Mouse (Mus musculus): ENCODE data around the gene Gm11111. TPM values are rescaled to one million over a fixed set of nuclear protein-coding genes. Genes with fewer than 3 reads are reported as not detected.
A peak's percentile ranks its signal among the peaks of the same experiment; 100 is the strongest.
"Not testable (repeated sequence)": the region's sequence is repeated elsewhere in the genome, so short reads cannot be mapped to it uniquely, and the experiment has no call there.

Gm11111 gene
- polyA plus RNA-seq, 1 experiment from 2014 or later = not detected

DNA sequence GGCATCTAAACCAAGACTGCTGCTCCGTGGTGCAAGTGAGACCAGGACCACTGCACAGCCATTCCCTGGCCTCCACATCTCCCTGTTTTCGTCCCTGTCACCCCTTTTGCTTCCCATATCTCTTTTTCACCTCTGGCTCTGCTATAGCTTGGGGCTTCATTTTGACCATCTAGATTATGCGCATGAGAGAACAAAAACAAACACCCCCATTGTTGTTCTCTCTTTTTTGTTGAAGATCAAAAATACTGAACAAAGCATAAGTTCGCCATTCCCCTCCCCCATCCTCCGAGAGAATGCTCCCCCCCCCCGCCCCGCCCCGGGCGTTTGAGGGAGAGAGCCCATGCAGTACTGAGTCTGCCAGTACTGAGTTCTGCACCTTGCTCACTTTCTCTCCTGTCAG is 11.3 kb downstream of the Gm11111 start:
- Histone ChIP-seq H3K36me3 (no peaks in the 10 kb centered on the region), H3K27me3 (no peaks in the 10 kb centered on the region), H3K4me2 (replicated peaks) (no peak overlapping the region), H3K4me1 (0 out of 2 replicates have a peak, but pooled peaks cover 3% of the 10 kb centered on the region), H3K4me3 (no peak overlapping the region), H3K27ac (no peak overlapping the region), H3K9ac (no peak overlapping the region), H3K9me3 (no peaks in the 10 kb centered on the region)
- ATAC-seq (ENCODE audit: insufficient number of reproducible peaks, insufficient read depth, low FRiP score, low TSS enrichment) = no peak
- WGBS = 65% methylated on average over 9 of the region's 9 CpGs

DNA sequence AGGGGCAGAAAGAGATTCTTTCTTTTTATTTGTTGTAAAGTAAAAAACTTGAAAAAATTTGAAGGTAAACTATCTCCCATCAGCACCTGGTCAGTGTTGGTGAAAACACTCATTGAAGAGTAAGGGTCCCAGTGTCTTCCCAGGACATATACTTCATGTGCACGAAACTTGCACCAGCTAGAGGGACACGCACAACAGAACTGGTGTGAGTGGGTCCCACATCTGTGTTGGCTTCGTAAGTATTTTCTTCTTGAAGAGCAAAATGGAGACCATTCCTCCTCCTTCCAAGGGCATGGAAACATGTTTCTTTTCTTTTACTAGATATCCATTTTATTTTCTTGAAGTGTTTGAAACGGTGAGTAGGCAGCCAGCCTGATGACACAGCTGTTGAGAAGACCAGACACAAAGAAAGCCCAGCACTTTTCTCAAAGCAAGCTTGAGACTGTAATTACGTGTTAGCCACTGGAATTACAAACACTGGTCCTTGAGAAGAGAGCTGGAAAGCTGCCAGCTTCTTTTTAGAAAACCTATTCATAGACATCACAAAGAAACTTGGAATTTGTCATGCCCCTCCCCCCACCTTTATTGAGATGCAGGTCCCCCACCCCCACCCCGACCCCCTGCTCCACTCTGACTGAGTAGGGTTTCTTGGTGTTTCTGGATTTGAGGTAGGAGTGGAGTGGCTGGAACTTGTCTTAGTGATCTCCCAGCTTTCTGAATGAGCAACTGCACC is 14.1 kb downstream of the Gm11111 start:
- Histone ChIP-seq H3K36me3 (no peaks in the 10 kb centered on the region), H3K27ac (no peak overlapping the region), H3K9me3 (no peaks in the 10 kb centered on the region), H3K27me3 (no peaks in the 10 kb centered on the region), H3K4me1 (0 out of 2 replicates have a peak, but pooled peaks cover 3% of the 10 kb centered on the region), H3K9ac (no peak overlapping the region), H3K4me3 (no peak overlapping the region), H3K4me2 (replicated peaks) (no peak overlapping the region)
- 45% methylated on average over 6 of the region's 6 CpGs for WGBS
- ATAC-seq (ENCODE audit: insufficient number of reproducible peaks, insufficient read depth, low FRiP score, low TSS enrichment) = peak; percentile 69; the same call in 1 of the 2 replicates

DNA sequence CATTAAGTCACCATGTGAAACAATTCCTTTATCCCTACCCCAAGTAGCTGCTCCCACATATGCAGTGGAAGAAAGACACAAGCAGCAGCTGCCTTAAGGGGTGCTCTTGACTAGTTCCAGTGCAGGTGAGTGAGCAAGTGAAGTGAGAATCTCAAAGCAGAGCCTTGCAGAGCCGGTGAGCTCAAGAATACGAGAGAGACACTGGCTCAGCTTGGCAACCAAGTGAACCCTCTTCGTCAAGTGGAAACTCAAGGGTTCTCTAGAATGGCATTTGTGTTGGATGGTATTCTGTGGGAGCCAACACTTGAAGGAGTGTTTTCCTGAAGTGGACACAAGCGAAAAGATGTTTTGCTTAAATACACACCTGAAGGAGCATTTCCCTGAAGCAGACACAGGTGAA is 16.0 kb downstream of the Gm11111 start:
- H3K4me1 ChIP-seq = 0 out of 2 replicates have a peak, but pooled peaks cover 3% of the 10 kb centered on the region
- H3K27me3 ChIP-seq = no peaks in the 10 kb centered on the region
- H3K9ac ChIP-seq = no peak overlapping the region
- no peaks in the 10 kb centered on the region for H3K36me3 ChIP-seq
- 87% methylated on average over 4 of the region's 4 CpGs for WGBS
- H3K4me2 ChIP-seq (replicated peaks) = no peak overlapping the region
- H3K9me3 ChIP-seq = no peaks in the 10 kb centered on the region
- no peak overlapping the region for H3K27ac ChIP-seq
- ATAC-seq (ENCODE audit: insufficient number of reproducible peaks, insufficient read depth, low FRiP score, low TSS enrichment) = no peak
- no peak overlapping the region for H3K4me3 ChIP-seq

DNA sequence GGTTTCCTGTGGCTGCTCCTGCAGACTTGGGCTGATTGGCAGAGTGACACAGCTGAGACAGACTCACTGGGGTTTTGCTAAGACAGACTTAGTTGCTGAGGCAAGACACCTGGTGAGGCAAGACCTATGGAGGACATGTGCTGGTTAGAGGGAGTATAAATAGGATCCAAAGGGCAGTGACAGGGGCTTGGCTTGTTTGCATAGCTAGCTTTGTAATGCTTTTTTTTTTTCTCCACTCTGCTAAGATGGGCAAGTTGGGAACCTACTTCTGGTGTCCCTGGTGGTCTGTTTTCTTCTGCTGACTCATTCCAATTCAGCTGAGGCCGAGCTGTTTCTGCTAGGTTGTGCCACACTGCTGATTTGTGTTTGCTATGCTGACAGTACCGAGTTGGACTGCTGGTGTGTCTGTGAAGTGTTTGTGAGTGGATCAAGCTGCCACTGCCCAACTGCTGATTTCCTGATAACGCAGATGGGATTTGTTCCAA is 16.6 kb downstream of the Gm11111 start:
- WGBS = 60% methylated on average over 3 of the region's 3 CpGs

DNA sequence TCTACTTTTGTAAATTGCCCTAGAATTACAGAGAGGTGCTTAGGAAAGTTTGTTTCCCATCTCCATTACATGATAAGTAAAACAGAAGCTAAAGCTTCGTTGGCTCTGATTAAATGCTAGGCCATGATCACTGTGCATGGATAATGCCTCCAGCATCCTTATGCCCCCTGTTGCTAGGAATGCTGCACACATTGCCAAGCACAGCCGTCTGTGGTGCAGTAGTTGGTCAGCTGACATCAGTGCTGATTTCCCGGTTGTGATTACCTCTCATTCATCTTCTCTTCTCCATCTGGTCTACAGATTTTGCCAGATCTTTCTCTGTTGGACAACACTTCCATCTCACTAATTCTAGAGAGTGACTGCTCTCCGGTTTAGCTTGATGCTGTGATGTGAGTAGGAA is 19.9 kb downstream of the Gm11111 start:
- Histone ChIP-seq H3K9ac (no peak overlapping the region), H3K4me2 (replicated peaks) (no peak overlapping the region), H3K27ac (no peak overlapping the region), H3K36me3 (no peaks in the 10 kb centered on the region), H3K4me3 (no peak overlapping the region), H3K9me3 (no peaks in the 10 kb centered on the region), H3K4me1 (0 out of 2 replicates have a peak, but pooled peaks cover 4% of the 10 kb centered on the region), H3K27me3 (no peaks in the 10 kb centered on the region)
- ATAC-seq (ENCODE audit: insufficient number of reproducible peaks, insufficient read depth, low FRiP score, low TSS enrichment) = no peak
- WGBS = 53% methylated on average over 4 of the region's 4 CpGs

More for the DNA sequence above, 16.6 kb downstream of the Gm11111 start:
- H3K27ac ChIP-seq = no peak overlapping the region
- no peak overlapping the region for H3K4me3 ChIP-seq
- no peak for ATAC-seq (ENCODE audit: insufficient number of reproducible peaks, insufficient read depth, low FRiP score, low TSS enrichment)
- no peaks in the 10 kb centered on the region for H3K27me3 ChIP-seq
- no peak overlapping the region for H3K9ac ChIP-seq
- 0 out of 2 replicates have a peak, but pooled peaks cover 3% of the 10 kb centered on the region for H3K4me1 ChIP-seq
- H3K36me3 ChIP-seq = no peaks in the 10 kb centered on the region
- H3K4me2 ChIP-seq (replicated peaks) = no peak overlapping the region
- H3K9me3 ChIP-seq = no peaks in the 10 kb centered on the region

DNA sequence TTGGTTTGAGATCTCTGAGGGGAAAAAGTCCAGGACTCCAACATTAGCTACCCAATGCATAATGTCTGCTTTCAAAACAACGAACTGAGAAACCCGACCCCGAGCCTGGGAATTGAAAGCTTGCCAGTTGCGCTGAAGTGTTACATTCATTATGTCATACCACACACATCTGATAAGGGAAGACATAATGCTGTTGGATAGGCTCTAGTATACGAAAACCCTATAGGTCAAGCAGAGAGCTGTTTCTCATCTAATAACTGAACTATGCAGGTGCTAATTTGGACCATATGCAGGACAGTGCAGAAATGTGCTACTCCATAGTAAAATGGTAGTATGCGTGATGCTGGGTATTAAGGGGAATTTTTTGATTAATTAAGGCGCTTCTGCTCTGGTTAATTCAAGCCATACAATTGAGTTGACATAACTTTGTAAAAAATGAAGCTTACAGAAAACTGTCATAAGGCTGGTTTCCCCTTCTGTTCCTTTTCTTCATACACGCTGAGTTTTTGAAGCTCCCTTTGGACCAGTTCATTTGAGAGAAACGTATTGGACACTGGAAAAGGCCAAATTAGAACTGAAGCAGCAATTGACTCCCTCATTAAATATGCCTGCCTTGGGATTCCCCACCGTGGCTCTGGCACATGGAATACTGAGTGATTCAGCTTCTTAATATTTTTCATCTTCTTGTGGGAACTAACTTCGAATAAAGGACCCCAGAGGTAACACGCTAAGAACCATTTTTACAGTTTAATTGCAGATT is 22.4 kb downstream of the Gm11111 start:
- WGBS = 37% methylated on average over 12 of the region's 12 CpGs
- Histone ChIP-seq H3K9me3 (no peaks in the 10 kb centered on the region), H3K4me3 (no peak overlapping the region), H3K9ac (no peak overlapping the region), H3K27ac (no peak overlapping the region), H3K4me1 (0 out of 2 replicates have a peak, but pooled peaks cover 4% of the 10 kb centered on the region), H3K4me2 (replicated peaks) (no peak overlapping the region), H3K36me3 (no peaks in the 10 kb centered on the region), H3K27me3 (no peaks in the 10 kb centered on the region)
- peak; percentile 85; the same call in 1 of the 2 replicates for ATAC-seq (ENCODE audit: insufficient number of reproducible peaks, insufficient read depth, low FRiP score, low TSS enrichment)

DNA sequence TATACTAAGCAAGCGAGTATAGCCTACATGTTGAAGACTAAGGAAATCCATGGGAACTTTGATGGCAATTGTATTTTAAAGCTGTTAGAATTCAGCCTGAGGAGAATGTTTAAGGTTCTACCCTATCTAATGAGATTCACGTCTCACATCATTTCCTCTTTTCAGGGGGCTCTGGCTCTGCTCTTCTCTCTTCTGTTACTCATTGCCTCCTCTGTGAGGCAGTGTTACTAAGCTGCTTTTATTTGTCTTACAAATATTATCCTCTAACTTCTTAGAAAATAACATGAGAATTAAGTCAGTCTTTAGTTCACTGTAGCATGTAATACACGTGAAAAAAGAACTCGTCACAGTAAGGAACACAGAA is 23.0 kb downstream of the Gm11111 start:
- no peak for ATAC-seq (ENCODE audit: insufficient number of reproducible peaks, insufficient read depth, low FRiP score, low TSS enrichment)

DNA sequence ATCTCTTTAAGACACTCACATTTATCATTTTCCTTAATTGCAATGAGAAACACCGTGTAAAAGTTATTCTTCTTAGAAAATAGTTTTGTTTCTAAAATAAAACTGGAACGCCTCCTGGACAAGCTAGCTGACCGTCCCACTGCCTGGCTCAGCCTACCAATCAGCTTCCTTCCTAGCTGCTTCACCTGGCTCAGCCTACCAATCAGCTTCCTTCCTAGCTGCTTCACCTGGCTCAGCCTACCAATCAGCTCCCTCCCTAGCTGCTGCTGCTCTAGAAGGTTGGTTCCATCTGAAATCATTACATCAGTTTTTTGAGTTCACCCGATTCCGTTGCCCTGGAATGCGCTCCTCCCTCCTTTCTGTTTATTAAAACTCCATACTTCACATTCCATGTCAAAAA is 24.0 kb downstream of the Gm11111 start:
- H3K9me3 ChIP-seq; ATAC-seq (ENCODE audit: insufficient number of reproducible peaks, insufficient read depth, low FRiP score, low TSS enrichment); H3K4me2 ChIP-seq (replicated peaks); H3K4me1 ChIP-seq; H3K36me3 ChIP-seq; H3K4me3 ChIP-seq; H3K27me3 ChIP-seq; H3K9ac ChIP-seq; H3K27ac ChIP-seq: not testable (repeated sequence)
- WGBS = 77% methylated on average over 6 of the region's 6 CpGs

More for the DNA sequence above, 23.0 kb downstream of the Gm11111 start:
- H3K27me3 ChIP-seq = no peaks in the 10 kb centered on the region
- no peak overlapping the region for H3K9ac ChIP-seq
- no peaks in the 10 kb centered on the region for H3K9me3 ChIP-seq
- no peak overlapping the region for H3K27ac ChIP-seq
- H3K4me1 ChIP-seq = 0 out of 2 replicates have a peak, but pooled peaks cover 4% of the 10 kb centered on the region
- 71% methylated on average over 4 of the region's 4 CpGs for WGBS
- no peak overlapping the region for H3K4me3 ChIP-seq
- no peaks in the 10 kb centered on the region for H3K36me3 ChIP-seq
- no peak overlapping the region for H3K4me2 ChIP-seq (replicated peaks)

DNA sequence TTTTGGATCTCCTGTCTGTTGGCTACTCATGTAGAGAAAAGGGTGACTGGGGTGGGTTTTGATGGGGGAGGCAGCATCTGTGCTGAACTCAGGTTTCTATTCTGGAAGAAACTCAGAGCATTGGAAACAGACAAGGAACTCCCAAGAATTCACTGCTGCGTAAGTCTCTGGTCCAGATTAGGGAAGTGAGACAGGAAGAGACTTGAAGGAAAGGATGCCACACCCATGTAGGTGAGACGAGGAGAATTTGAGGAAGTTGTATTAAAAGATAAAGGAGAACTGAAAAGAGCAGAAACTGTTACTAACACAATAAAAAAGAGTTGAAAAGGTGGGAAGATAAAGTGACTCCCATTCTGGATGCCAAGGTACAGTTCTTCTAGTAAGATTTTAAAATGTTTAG is 25.9 kb downstream of the Gm11111 start:
- Histone ChIP-seq H3K27me3 (no peaks in the 10 kb centered on the region), H3K36me3 (no peaks in the 10 kb centered on the region), H3K4me3 (no peak overlapping the region), H3K9me3 (no peaks in the 10 kb centered on the region), H3K4me1 (0 out of 2 replicates have a peak, but pooled peaks cover 4% of the 10 kb centered on the region), H3K27ac (no peak overlapping the region), H3K9ac (no peak overlapping the region), H3K4me2 (replicated peaks) (no peak overlapping the region)
- WGBS = 63% methylated on average over 2 of the region's 2 CpGs
- no peak for ATAC-seq (ENCODE audit: insufficient number of reproducible peaks, insufficient read depth, low FRiP score, low TSS enrichment)

DNA sequence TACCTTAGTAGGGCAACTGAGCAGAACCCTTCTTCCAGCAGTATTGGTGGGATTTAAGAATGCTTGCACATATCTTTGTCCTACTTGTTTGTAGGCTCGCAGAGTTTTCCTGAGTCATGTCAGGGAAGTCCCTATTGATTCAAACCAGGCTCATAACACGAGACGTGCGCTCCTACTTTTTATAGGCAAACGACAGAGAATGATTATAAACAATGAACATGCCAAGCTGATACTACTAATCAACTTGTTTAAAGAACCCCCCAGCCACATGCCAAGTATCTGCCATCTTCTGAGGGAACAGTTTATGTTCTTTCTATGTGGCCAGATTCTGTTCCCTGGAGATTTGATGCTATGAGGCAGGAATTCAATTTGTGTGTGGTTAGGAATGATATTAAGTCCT is 28.3 kb downstream of the Gm11111 start:
- Histone ChIP-seq H3K27me3 (no peaks in the 10 kb centered on the region), H3K4me2 (replicated peaks) (no peak overlapping the region), H3K36me3 (no peaks in the 10 kb centered on the region), H3K4me3 (no peak overlapping the region), H3K4me1 (no peaks in the 10 kb centered on the region), H3K27ac (no peak overlapping the region), H3K9me3 (no peaks in the 10 kb centered on the region), H3K9ac (no peak overlapping the region)
- ATAC-seq (ENCODE audit: insufficient number of reproducible peaks, insufficient read depth, low FRiP score, low TSS enrichment) = no peak
- WGBS = 51% methylated on average over 5 of the region's 5 CpGs

DNA sequence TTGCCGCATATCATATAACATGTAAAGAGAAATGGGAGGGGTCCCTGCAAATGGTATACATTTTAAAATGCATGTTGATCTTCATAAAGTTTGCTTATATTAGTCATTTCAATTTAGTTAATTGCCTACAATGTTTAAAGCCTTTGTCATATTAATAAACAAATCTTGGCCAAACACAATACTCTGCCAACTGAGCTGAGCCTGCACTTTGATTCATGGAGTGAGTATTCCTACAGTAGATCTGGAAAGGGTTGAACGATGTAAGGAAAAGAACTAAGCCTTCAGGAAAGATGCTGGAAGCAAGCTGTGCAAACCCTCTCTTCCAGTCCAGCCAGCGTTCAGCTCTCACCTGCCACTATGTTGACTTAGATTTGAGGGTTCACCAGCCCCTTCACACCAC is 29.6 kb downstream of the Gm11111 start:
- no peaks in the 10 kb centered on the region for H3K36me3 ChIP-seq
- no peak overlapping the region for H3K9ac ChIP-seq
- H3K4me1 ChIP-seq = no peaks in the 10 kb centered on the region
- H3K4me2 ChIP-seq (replicated peaks) = no peak overlapping the region
- no peaks in the 10 kb centered on the region for H3K9me3 ChIP-seq
- no peak overlapping the region for H3K27ac ChIP-seq
- WGBS = 83% methylated on average over 3 of the region's 3 CpGs
- no peak for ATAC-seq (ENCODE audit: insufficient number of reproducible peaks, insufficient read depth, low FRiP score, low TSS enrichment)
- H3K27me3 ChIP-seq = no peaks in the 10 kb centered on the region
- H3K4me3 ChIP-seq = no peak overlapping the region

DNA sequence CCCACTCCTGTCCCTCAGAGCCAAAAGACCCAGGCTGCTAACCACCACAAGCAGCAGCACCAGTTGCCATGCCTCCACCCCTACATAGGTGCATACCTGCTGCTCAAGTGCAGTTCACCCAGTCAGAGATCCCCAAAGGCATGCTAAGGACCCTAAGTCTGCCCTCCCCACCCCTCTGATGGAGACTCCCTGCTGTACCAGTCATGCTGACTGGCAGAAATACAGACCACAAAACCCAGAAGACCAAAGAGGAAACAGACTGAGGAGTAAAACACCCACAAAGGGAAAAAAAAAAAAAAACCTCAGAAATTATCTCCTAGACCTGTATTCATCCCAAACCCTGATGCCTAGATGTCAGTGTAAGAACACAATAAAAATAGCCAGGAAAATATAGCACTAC is 33.4 kb downstream of the Gm11111 start:
- Histone ChIP-seq H3K36me3 (no peaks in the 10 kb centered on the region), H3K9me3 (no peaks in the 10 kb centered on the region), H3K4me1 (no peaks in the 10 kb centered on the region), H3K4me3 (no peak overlapping the region), H3K27ac (no peak overlapping the region), H3K27me3 (no peaks in the 10 kb centered on the region), H3K9ac (no peak overlapping the region), H3K4me2 (replicated peaks) (no peak overlapping the region)
- no peak for ATAC-seq (ENCODE audit: insufficient number of reproducible peaks, insufficient read depth, low FRiP score, low TSS enrichment)

Measured in embryonic facial prominence, embryonic 12.5 days (tissue).